ENCODE assay signal across 20 mouse cellular contexts in the genomic region with DNA sequence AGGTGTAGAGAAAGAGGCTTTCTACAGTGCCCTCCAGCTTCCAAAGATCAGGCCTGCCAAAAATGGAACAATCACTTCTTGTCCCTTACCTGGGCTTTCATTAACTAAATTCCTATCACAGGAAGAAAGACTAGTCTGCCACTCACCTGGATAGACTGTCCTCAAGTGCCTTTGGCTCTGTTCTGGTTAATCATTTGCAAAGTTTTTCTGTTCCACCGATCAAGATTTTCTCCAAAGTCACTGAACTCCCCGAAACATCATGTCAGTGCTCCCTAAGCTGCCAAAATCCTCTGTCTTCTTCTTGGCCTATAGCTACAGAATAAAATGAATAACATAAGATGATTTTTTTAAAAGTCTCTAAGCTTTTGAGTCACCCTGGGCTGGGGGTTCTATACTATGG.
DNase-seq lines count a peak whose midpoint lies in the region; ATAC-seq lines count a peak whose summit lies in the region.
"Had no signal": no experiment of that assay in that cellular context is flagged by ENCODE, and none has a peak within 500 bp of the region (broad histone marks: within the 10 kb centered on the region; RNA-seq: fewer than 3 reads in every experiment).

No protein-coding gene starts in this region.

- H3K4me2 ChIP-seq in kidney, embryonic 15.5 days, result no peak overlapping the region
- no peak overlapping the region for H3K4me2 ChIP-seq in lung, embryonic 15.5 days
- H3K4me2 ChIP-seq: embryonic facial prominence, embryonic 15.5 days; heart, embryonic 13.5 days had no signal

- no peak overlapping the region for H3K4me3 ChIP-seq in kidney, embryonic 15.5 days (replicated peaks)
- H3K4me3 ChIP-seq in lung, embryonic 15.5 days, result no peak overlapping the region
- H3K4me3 ChIP-seq: embryonic facial prominence, embryonic 15.5 days; erythroblast, embryonic 14.5 days; forebrain, embryonic 10.5 days; gastrocnemius, adult 2 months; heart, embryonic 13.5 days had no signal

- H3K4me1 ChIP-seq in kidney, embryonic 15.5 days, result peaks cover 29% of the 10 kb centered on the region
- H3K4me1 ChIP-seq in lung, embryonic 15.5 days, result peaks cover 25% of the 10 kb centered on the region

- no peaks in the 10 kb centered on the region for H3K27me3 ChIP-seq in kidney, embryonic 15.5 days
- no peaks in the 10 kb centered on the region for H3K27me3 ChIP-seq in lung, embryonic 15.5 days
- H3K27me3 ChIP-seq: embryonic facial prominence, embryonic 15.5 days; heart, embryonic 13.5 days had no signal

- H3K36me3 ChIP-seq in kidney, embryonic 15.5 days, result no peaks in the 10 kb centered on the region
- H3K36me3 ChIP-seq in lung, embryonic 15.5 days, result no peaks in the 10 kb centered on the region
- H3K36me3 ChIP-seq: embryonic facial prominence, embryonic 15.5 days; forebrain, embryonic 10.5 days; heart, embryonic 13.5 days had no signal

- DNase-seq in kidney, adult 18-20 months, result peak; percentile 16
- DNase-seq in kidney, postnatal 14 days, result peak; percentile 19
- no peak for DNase-seq in kidney, postnatal 10 days
- DNase-seq in lung, postnatal 10 days, result no peak
- DNase-seq in thymus, postnatal 10 days (ENCODE audit: low spot score in 2 of 2), result no peak
- DNase-seq: adrenal gland, postnatal 10 days; cerebellum, adult 11 months; cerebellum, adult 8-10 months; cerebellum, postnatal 14 days; embryo, embryonic 11 days; gastrocnemius, adult 2 months; gastrocnemius, postnatal 25 days; heart, postnatal 4 days had no signal

- H3K9me3 ChIP-seq in kidney, embryonic 15.5 days (replicated peaks), result no peaks in the 10 kb centered on the region
- no peaks in the 10 kb centered on the region for H3K9me3 ChIP-seq in lung, embryonic 15.5 days
- H3K9me3 ChIP-seq: embryonic facial prominence, embryonic 15.5 days; forebrain, embryonic 10.5 days; heart, embryonic 13.5 days had no signal

- no peak overlapping the region for H3K27ac ChIP-seq in kidney, embryonic 15.5 days
- H3K27ac ChIP-seq in lung, embryonic 15.5 days, result peak overlapping the region; percentile 68
- H3K27ac ChIP-seq: embryonic facial prominence, embryonic 15.5 days; forebrain, embryonic 10.5 days; gastrocnemius, adult 2 months; heart, embryonic 13.5 days had no signal

- no peak for ATAC-seq in kidney, embryonic 15.5 days (replicated peaks; ENCODE audit: low FRiP score)
- ATAC-seq in lung, embryonic 15.5 days (ENCODE audit: borderline replicate concordance, extremely low read depth, low FRiP score, low TSS enrichment), result no peak
- ATAC-seq: forebrain, embryonic 14.5 days had no signal

- WGBS in kidney, embryonic 15.5 days, result 65% methylated on average over 2 of the region's 2 CpGs
- 50% methylated on average over 2 of the region's 2 CpGs for WGBS in lung, embryonic 15.5 days

- H3K9ac ChIP-seq in kidney, embryonic 15.5 days, result no peak overlapping the region
- H3K9ac ChIP-seq in lung, embryonic 15.5 days, result no peak overlapping the region
- H3K9ac ChIP-seq: embryonic facial prominence, embryonic 15.5 days; heart, embryonic 13.5 days had no signal

Comparison
In these comparisons a context has a peak if more than half of its experiments do, and no peak if none do; other contexts are left out.
1. DNase-seq: peak in kidney, adult 18-20 months (single experiment) and kidney, postnatal 14 days (single experiment); none in kidney, postnatal 10 days (single experiment), lung, postnatal 10 days (single experiment) and thymus, postnatal 10 days (0 of 2).